Mouse (Mus musculus) adrenal gland, adult 2 months (tissue): ENCODE results near the gene Ago3. TPM values are rescaled to one million over a fixed set of nuclear protein-coding genes. Genes with fewer than 3 reads are reported as not detected.
A peak's percentile ranks its signal among the peaks of the same experiment; 100 is the strongest.

Experiments used
- DNase-seq: peaks from one replicate; pipeline ENCODE4 v3.0.0; 2021
- polyA plus RNA-seq: library from polyadenylated mRNA; depleted of rRNA; stranded (reverse); fragments of >200 nt; gene quantifications from 2 replicates; pipeline ENCODE4 v1.2.3, GENCODE M21; 2012
- total RNA-seq, 2 experiments: library from RNA; stranded (reverse); gene quantifications; 2 replicates each; pipeline ENCODE4 v1.2.3; 2021

Ago3 gene
- total and polyA plus RNA-seq, 3 experiments: 15.8 to 22.5 (median 19.7) TPM

DNA sequence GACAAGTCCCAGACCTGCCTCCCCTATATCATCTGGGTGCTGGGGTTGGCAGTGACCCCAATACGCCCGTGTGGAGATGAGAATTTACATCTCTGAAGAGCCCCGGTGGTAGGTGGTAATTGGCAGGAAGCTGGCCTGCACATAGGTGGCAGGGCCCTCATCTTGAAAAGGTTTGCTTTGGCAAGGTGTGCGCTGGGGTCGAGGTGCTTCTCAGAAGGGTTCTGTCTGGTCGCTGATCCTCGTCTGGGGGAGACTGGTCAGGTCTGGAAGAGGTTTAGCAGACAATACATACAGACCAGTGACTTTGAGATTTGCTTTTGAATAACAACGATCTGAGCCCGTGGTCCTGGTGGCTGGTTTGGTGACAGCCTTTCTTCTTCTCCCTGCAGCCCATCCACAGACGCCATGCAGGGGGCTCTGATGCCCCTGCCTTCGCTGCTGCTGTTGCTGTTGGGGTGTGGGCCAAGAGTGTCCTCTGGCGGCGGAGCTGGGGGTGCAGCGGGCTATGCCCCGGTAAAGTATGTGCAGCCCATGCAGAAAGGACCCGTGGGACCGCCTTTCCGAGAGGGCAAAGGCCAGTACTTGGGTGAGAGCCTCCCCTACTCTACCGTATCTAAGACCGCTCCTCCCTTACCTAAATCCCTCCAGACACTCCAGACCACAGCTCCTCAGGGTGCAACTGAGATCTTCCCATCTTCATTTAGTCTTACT is 120.0 kb downstream of the Ago3 start:
- DNase-seq: peak; percentile 19

- DNase-seq: no peak
Observed at GRCm38 (mm10) chr4:126306827-126307226, 122.5 kb downstream of the Ago3 start.

DNA sequence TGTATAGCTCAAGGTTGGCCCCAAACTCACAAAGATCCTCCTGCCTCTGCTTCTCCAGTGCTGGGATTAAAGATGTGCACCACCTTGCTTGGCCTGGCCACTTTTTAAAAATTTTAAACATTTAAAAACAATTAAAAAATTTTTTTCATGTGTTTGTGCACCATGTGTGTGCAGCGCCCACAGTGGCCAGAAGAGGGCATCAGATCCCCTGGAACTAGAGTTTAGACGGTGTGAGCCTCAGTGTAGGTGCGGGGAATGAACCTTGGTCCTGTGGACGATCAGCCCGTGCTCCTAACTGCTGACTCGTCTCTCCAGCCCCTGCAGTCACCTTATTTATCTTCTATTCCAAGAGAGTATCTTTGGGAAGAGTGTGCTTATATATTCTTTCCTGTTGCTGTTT is 123.3 kb downstream of the Ago3 start:
- DNase-seq: no peak

- no peak for DNase-seq
Observed at GRCm38 (mm10) chr4:126305428-126305827, 123.9 kb downstream of the Ago3 start.

GRCm38 (mm10) chr4:126303877-126304276 is 125.5 kb downstream of the Ago3 start:
- no peak for DNase-seq

GRCm38 (mm10) chr4:126301584-126302309 is 127.6 kb downstream of the Ago3 start:
- no peak for DNase-seq

- no peak for DNase-seq
Observed at GRCm38 (mm10) chr4:126300916-126301583, 128.3 kb downstream of the Ago3 start.

DNA sequence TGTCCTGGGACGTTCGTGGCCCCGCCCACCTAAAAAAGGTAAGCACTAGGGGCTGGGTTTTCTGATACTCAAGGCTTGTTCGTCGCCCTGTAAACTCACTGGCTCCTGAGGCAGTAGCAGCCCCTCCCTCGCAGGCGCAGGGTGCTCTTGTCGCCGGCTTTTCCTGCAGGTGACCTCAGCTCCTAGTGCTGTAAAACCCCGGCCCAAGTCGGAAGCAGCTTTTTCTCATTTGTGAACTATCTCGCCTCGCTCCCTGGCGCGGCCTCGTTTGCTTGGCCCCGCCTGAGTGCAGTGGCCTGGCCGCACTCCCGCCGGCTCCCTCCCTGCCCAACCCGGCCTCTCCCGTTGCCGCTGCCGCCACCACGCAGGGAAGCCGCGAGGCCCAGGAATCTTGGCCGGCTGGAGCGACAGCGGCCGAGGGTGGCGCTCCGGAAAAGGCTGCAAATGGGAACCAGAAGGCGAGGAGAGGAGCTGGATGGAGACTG is 132.7 kb downstream of the Ago3 start:
- peak; percentile 84 for DNase-seq

GRCm38 (mm10) chr4:126295937-126296336 is 133.4 kb downstream of the Ago3 start:
- DNase-seq: no peak

DNA sequence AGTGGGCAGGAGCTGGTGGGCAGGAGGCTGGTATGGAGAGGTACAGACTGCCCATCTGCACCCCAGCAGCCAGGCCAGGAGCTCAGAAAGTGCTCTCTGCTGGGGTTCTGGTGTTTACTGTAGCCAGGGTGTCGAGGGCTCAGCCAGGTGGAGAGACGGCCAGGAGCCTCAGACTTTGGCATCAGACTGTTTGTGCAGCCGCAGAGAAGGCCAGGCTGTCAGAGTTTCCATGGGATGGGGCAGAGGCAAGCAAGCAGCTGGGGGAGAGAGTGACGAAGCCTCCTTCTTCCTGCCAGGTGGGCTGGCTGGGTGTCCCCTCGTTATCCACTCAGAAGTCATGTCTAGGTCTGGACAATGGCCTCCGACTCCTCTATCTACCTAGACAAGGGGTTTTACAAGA is 134.2 kb downstream of the Ago3 start:
- DNase-seq: no peak

DNA sequence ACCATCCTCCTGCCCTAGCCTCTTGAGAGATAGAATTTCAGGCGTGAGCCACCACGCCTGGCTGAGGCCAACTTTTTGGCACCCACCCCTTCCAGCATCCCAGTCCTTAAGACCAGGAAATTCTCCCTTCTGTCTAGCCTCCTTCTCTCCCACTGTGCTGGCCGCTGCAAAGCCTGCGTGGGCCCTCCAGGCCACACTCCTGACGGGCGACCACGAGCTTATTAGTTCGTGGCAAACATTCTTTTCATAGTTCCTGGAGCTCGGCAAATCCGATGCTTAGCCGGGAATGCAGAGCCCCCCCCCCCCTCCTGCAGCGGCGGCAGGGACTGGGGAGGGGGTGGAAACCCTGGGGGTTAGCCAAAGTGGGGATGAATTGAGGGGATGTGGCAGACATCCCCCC is 138.2 kb downstream of the Ago3 start:
- DNase-seq: no peak

GRCm38 (mm10) chr4:126290314-126290713 is 139.0 kb downstream of the Ago3 start:
- DNase-seq: no peak

DNA sequence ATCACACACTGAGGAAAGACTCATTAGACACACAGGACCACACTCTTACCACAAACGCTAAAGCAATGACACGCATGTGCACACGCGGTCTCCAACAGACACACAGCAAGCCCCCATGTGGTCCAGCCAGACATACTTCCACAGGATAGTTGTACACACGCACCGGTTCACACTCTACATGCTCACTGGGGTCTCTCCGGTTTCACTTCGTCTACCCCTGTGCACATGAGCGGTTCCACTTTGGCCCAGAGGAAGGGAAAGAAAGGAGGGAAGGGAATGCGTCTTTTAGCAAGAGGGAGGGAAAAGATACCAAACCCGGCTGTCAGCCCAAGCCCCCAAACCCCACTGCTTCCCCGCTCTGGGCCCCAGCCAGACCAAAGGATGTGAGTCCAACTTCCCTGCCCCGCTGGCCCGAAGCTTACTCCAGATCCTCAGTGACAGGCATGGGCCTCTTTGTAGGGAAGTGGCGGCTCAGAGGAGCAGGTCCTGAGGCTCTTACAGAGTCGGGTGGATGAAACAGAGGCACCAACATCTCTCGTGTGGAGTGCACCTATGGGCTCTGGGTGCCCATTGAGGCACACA is 141.2 kb downstream of the Ago3 start:
- no peak for DNase-seq

DNA sequence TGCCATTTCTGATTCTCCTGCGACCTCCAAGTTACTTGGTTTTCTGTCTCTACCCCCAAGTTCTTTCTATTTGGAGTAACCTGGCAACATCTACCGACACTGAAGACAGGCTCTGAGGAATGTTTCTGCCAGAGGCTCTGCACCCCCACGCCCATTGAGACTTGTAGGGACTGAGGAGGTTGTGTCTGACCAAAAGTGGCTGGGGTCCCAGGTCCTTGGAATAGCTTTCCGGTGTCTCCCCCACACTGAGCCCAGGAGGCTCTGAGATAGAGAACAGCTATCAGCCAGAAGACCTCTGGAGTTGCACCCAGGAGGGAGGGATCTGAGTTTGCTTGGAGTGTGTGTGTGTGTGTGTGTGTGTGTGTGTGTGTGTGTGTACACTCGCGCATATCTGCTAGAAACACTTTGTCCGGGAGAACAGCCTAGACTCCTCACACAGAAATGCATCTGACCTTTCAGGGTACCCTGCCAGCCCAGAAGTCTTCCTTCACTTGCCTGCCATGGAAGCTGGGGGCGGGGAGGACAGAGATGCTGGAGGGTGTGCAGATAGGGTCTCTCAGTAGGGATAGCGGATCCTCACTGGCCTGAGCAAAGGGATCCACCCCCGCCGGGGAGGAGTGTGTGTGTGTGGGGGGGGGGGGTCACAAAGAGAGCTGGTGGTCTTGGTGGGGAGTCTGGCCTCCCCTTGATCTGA is 141.9 kb downstream of the Ago3 start:
- DNase-seq: no peak

- peak; percentile 32 for DNase-seq
Observed at GRCm38 (mm10) chr4:126286492-126286891, 142.9 kb downstream of the Ago3 start, which contains the start of gene Col8a2. Gene Col8a2, plus strand, starts transcription at chr4:126286793.

GRCm38 (mm10) chr4:126283582-126283981 is 145.8 kb downstream of the Ago3 start:
- no peak for DNase-seq

GRCm38 (mm10) chr4:126281706-126282105 is 147.7 kb downstream of the Ago3 start:
- DNase-seq: no peak
